Mouse (Mus musculus): ENCODE measurements around the gene Pik3r3. TPM values are rescaled to one million over a fixed set of nuclear protein-coding genes. Genes with fewer than 3 reads are reported as not detected.
A peak's percentile ranks its signal among the peaks of the same experiment; 100 is the strongest.
"Not testable (repeated sequence)": the region's sequence is repeated elsewhere in the genome, so short reads cannot be mapped to it uniquely, and the experiment has no call there.

The Pik3r3 gene
- polyA plus RNA-seq, 1 experiment from 2014 or later: 7.9 TPM

- ATAC-seq: no peak
- Histone ChIP-seq H3K4me2 (replicated peaks) (peak overlapping the region; percentile 68), H3K36me3 (no peaks in the 10 kb centered on the region), H3K4me3 (replicated peaks) (peak overlapping the region; percentile 69), H3K27ac (peak overlapping the region; percentile 98), H3K27me3 (replicated peaks) (no peaks in the 10 kb centered on the region), H3K9me3 (no peaks in the 10 kb centered on the region), H3K4me1 (replicated peaks) (0 out of 2 replicates have a peak, but pooled peaks cover 2% of the 10 kb centered on the region), H3K9ac (peak overlapping the region; percentile 77)
- WGBS: under 1% methylated on average over 23 of the region's 23 CpGs
These were observed 801 bp downstream of the Pik3r3 start for GRCm38 (mm10) chr4:116221996-116222842.

GRCm38 (mm10) chr4:116222843-116223119 is 1.4 kb downstream of the Pik3r3 start:
- peak overlapping the region; percentile 68 for H3K4me2 ChIP-seq (replicated peaks)
- no peaks in the 10 kb centered on the region for H3K36me3 ChIP-seq
- peak overlapping the region; percentile 77 for H3K9ac ChIP-seq
- no peak for ATAC-seq
- no peak overlapping the region for H3K27ac ChIP-seq
- H3K9me3 ChIP-seq: no peaks in the 10 kb centered on the region
- H3K4me1 ChIP-seq (replicated peaks): 0 out of 2 replicates have a peak, but pooled peaks cover 2% of the 10 kb centered on the region
- H3K27me3 ChIP-seq (replicated peaks): no peaks in the 10 kb centered on the region
- H3K4me3 ChIP-seq (replicated peaks): peak overlapping the region; percentile 69
- 10% methylated on average over 6 of the region's 6 CpGs for WGBS

- Histone ChIP-seq H3K9me3 (no peaks in the 10 kb centered on the region), H3K9ac (no peak overlapping the region), H3K27ac (no peak overlapping the region), H3K27me3 (replicated peaks) (no peaks in the 10 kb centered on the region), H3K4me2 (replicated peaks) (no peak overlapping the region), H3K4me3 (replicated peaks) (no peak overlapping the region), H3K36me3 (no peaks in the 10 kb centered on the region), H3K4me1 (replicated peaks) (no peaks in the 10 kb centered on the region)
- no peak for ATAC-seq
- 77% methylated on average over 3 of the region's 3 CpGs for WGBS
These were observed 22.0 kb downstream of the Pik3r3 start for GRCm38 (mm10) chr4:116243377-116243776.

GRCm38 (mm10) chr4:116244240-116244639 is 22.8 kb downstream of the Pik3r3 start:
- Histone ChIP-seq H3K4me3 (replicated peaks) (no peak overlapping the region), H3K9me3 (no peaks in the 10 kb centered on the region), H3K9ac (no peak overlapping the region), H3K4me1 (replicated peaks) (no peaks in the 10 kb centered on the region), H3K4me2 (replicated peaks) (no peak overlapping the region), H3K27ac (no peak overlapping the region), H3K36me3 (no peaks in the 10 kb centered on the region), H3K27me3 (replicated peaks) (no peaks in the 10 kb centered on the region)
- no peak for ATAC-seq
- WGBS: 70% methylated on average over 2 of the region's 2 CpGs

GRCm38 (mm10) chr4:116245926-116246325 is 24.5 kb downstream of the Pik3r3 start:
- WGBS: 45% methylated on average over 3 of the region's 3 CpGs
- H3K4me1 ChIP-seq (replicated peaks): not testable (repeated sequence)

GRCm38 (mm10) chr4:116249986-116250385 is 28.6 kb downstream of the Pik3r3 start:
- Histone ChIP-seq H3K27ac (no peak overlapping the region), H3K9ac (no peak overlapping the region), H3K4me3 (replicated peaks) (no peak overlapping the region), H3K4me1 (replicated peaks) (no peaks in the 10 kb centered on the region), H3K4me2 (replicated peaks) (no peak overlapping the region), H3K27me3 (replicated peaks) (no peaks in the 10 kb centered on the region), H3K36me3 (no peaks in the 10 kb centered on the region), H3K9me3 (no peaks in the 10 kb centered on the region)
- ATAC-seq: no peak
- 88% methylated on average over 3 of the region's 3 CpGs for WGBS

More at GRCm38 (mm10) chr4:116245926-116246325, 24.5 kb downstream of the Pik3r3 start:
- not testable (repeated sequence) for H3K27ac ChIP-seq; H3K27me3 ChIP-seq (replicated peaks); H3K4me2 ChIP-seq (replicated peaks); H3K36me3 ChIP-seq; ATAC-seq; H3K9ac ChIP-seq; H3K4me3 ChIP-seq (replicated peaks); H3K9me3 ChIP-seq

- 93% methylated on average over 6 of the region's 6 CpGs for WGBS
- Histone ChIP-seq H3K36me3 (0 out of 2 replicates have a peak, but pooled peaks cover 2% of the 10 kb centered on the region), H3K27ac (no peak overlapping the region)
These were observed 46.8 kb downstream of the Pik3r3 start for GRCm38 (mm10) chr4:116268220-116268619.

GRCm38 (mm10) chr4:116282211-116282610 is 60.8 kb downstream of the Pik3r3 start:
- H3K4me2 ChIP-seq (replicated peaks): no peak overlapping the region
- no peaks in the 10 kb centered on the region for H3K9me3 ChIP-seq
- no peak overlapping the region for H3K27ac ChIP-seq
- ATAC-seq: no peak
- H3K4me3 ChIP-seq (replicated peaks): no peak overlapping the region
- no peak overlapping the region for H3K9ac ChIP-seq
- H3K27me3 ChIP-seq (replicated peaks): no peaks in the 10 kb centered on the region
- no peaks in the 10 kb centered on the region for H3K36me3 ChIP-seq
- 83% methylated on average over 2 of the region's 2 CpGs for WGBS
- no peaks in the 10 kb centered on the region for H3K4me1 ChIP-seq (replicated peaks)

More at GRCm38 (mm10) chr4:116268220-116268619, 46.8 kb downstream of the Pik3r3 start:
- Histone ChIP-seq H3K9me3 (no peaks in the 10 kb centered on the region), H3K4me3 (replicated peaks) (no peak overlapping the region), H3K9ac (no peak overlapping the region), H3K27me3 (replicated peaks) (no peaks in the 10 kb centered on the region), H3K4me1 (replicated peaks) (no peaks in the 10 kb centered on the region), H3K4me2 (replicated peaks) (no peak overlapping the region)
- no peak for ATAC-seq

- 95% methylated on average over 6 of the region's 6 CpGs for WGBS
- ATAC-seq: no peak
These were observed 70.1 kb downstream of the Pik3r3 start for GRCm38 (mm10) chr4:116291561-116291960.

GRCm38 (mm10) chr4:116293296-116293695 is 71.9 kb downstream of the Pik3r3 start:
- Histone ChIP-seq H3K4me3 (replicated peaks) (no peak overlapping the region), H3K4me2 (replicated peaks) (no peak overlapping the region), H3K27ac (no peak overlapping the region), H3K9me3 (no peaks in the 10 kb centered on the region), H3K4me1 (replicated peaks) (no peaks in the 10 kb centered on the region), H3K27me3 (replicated peaks) (no peaks in the 10 kb centered on the region), H3K36me3 (no peaks in the 10 kb centered on the region), H3K9ac (no peak overlapping the region)
- no peak for ATAC-seq
- 89% methylated on average over 12 of the region's 12 CpGs for WGBS

More at GRCm38 (mm10) chr4:116291561-116291960, 70.1 kb downstream of the Pik3r3 start:
- no peaks in the 10 kb centered on the region for H3K27me3 ChIP-seq (replicated peaks)
- H3K4me1 ChIP-seq (replicated peaks): no peaks in the 10 kb centered on the region
- no peak overlapping the region for H3K4me3 ChIP-seq (replicated peaks)
- H3K9ac ChIP-seq: no peak overlapping the region
- H3K27ac ChIP-seq: no peak overlapping the region
- H3K36me3 ChIP-seq: no peaks in the 10 kb centered on the region
- no peaks in the 10 kb centered on the region for H3K9me3 ChIP-seq
- no peak overlapping the region for H3K4me2 ChIP-seq (replicated peaks)

- no peaks in the 10 kb centered on the region for H3K4me1 ChIP-seq (replicated peaks)
- H3K4me3 ChIP-seq (replicated peaks): no peak overlapping the region
- whole genome bisulfite sequencing: 56% methylated on average over 4 of the region's 4 CpGs
- H3K4me2 ChIP-seq (replicated peaks): no peak overlapping the region
- H3K27ac ChIP-seq: no peak overlapping the region
- H3K9ac ChIP-seq: no peak overlapping the region
- ATAC-seq: no peak
- no peaks in the 10 kb centered on the region for H3K27me3 ChIP-seq (replicated peaks)
- H3K36me3 ChIP-seq: no peaks in the 10 kb centered on the region
- H3K9me3 ChIP-seq: no peaks in the 10 kb centered on the region
These were observed 79.5 kb downstream of the Pik3r3 start for GRCm38 (mm10) chr4:116300878-116301355.

- no peaks in the 10 kb centered on the region for H3K4me1 ChIP-seq (replicated peaks)
- H3K4me3 ChIP-seq (replicated peaks): no peak overlapping the region
- 25% methylated on average over 1 of the region's 1 CpGs for WGBS
- peaks cover 20% of the 10 kb centered on the region for H3K36me3 ChIP-seq
- H3K27ac ChIP-seq: no peak overlapping the region
- no peak overlapping the region for H3K4me2 ChIP-seq (replicated peaks)
- H3K9ac ChIP-seq: no peak overlapping the region
- no peaks in the 10 kb centered on the region for H3K9me3 ChIP-seq
- H3K27me3 ChIP-seq (replicated peaks): no peaks in the 10 kb centered on the region
- no peak for ATAC-seq
These were observed 83.1 kb downstream of the Pik3r3 start for GRCm38 (mm10) chr4:116304551-116304950.

- H3K27ac ChIP-seq: no peak overlapping the region
- peaks cover 42% of the 10 kb centered on the region for H3K36me3 ChIP-seq
- no peak overlapping the region for H3K4me2 ChIP-seq (replicated peaks)
- no peak for ATAC-seq
- H3K9me3 ChIP-seq: no peaks in the 10 kb centered on the region
- no peak overlapping the region for H3K9ac ChIP-seq
- no peak overlapping the region for H3K4me3 ChIP-seq (replicated peaks)
- H3K4me1 ChIP-seq (replicated peaks): no peaks in the 10 kb centered on the region
- H3K27me3 ChIP-seq (replicated peaks): no peaks in the 10 kb centered on the region
- WGBS: 91% methylated on average over 4 of the region's 4 CpGs
These were observed 96.2 kb downstream of the Pik3r3 start for GRCm38 (mm10) chr4:116317575-116317974.
